Comparison of ENCODE assay signal across 9 mouse cellular contexts in the genomic region with DNA sequence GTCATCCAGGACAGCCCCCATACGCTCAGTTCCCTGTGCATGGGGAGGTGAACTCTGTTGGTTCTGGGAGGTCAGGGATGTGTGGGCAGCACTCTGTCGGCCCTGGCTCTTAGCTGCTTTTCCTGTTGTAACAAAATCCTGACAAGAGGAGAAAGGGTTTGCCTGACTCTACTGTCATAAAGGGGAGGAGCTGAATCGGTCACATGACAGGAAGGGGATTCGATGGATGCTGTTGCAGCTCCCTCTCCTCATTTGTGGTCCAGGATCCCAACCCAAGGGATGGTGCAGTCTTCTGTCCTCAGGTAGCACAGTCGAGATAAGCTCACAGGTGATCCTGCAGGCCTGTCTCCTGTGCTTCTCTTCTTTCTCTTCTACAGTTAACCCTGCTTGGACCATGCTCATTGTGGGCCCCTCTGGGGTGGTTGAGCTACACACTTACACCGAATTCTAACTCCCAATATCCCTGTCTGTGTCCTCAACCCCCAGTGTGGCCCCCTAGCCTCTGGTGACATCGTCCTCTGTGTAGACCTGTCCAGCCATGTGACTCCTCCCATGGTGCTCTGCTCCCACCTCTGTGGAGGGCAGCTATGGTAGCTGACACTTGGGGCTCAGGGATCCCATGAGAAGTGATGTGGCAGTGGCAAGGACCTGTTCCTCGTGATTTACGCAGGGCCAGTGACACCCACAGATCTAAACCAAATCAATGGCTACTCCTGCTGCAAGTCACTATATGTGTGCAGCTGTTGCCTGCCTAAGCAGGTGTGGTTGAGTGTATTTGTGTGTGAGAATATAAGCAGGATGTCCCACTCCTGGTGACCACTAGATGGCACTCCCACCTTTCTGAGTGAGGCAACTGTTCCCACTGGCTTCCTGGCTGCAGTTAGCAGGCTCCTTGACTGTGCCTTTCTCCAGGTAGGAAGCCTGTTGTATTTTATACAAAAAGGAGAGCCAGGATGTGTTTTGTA. TPM values are rescaled to one million over a fixed set of nuclear protein-coding genes. Genes with fewer than 3 reads are reported as not detected.
A peak's percentile ranks its signal among the peaks of the same experiment; 100 is the strongest.
DNase-seq lines count a peak whose midpoint lies in the region; ATAC-seq and TF ChIP-seq lines count a peak whose summit lies in the region.
"Had no signal": no experiment of that assay in that cellular context is flagged by ENCODE, and none has a peak within 500 bp of the region (broad histone marks: within the 10 kb centered on the region; RNA-seq: fewer than 3 reads in every experiment).

No protein-coding gene starts in this region.

- TF ChIP-seq POLR2A in cerebellum, adult 2 months (IDR thresholded peaks at IDR 0.05; ENCODE audit: borderline replicate concordance, insufficient read depth, low read length) = no peak

- H3K27me3 ChIP-seq in cerebellum, adult 2 months (ENCODE audit: control insufficient read depth, insufficient read depth, low read length) = no peaks in the 10 kb centered on the region
- H3K27me3 ChIP-seq in hindbrain, embryonic 15.5 days = no peaks in the 10 kb centered on the region
- H3K27me3 ChIP-seq: stomach, embryonic 15.5 days had no signal

- DNase-seq in R1 (ENCODE audit: low read depth, low spot score) = peak; percentile 81
- peak; percentile 83 to 84 for DNase-seq in cerebellum, adult 2 months
- DNase-seq in forelimb bud, embryonic 11.5 days (ENCODE audit: low read depth, low spot score) = peak; percentile 85
- peak; percentile 70 to 80 for DNase-seq in layer of hippocampus, postnatal 14 days (ENCODE audit: low spot score in 2 of 2)
- DNase-seq in lung, postnatal 10 days = peak; percentile 80
- DNase-seq in ovary, postnatal 36 days (ENCODE audit: low spot score) = peak; percentile 57
- DNase-seq in thymus, postnatal 36 days = peak; percentile 68

- no peak overlapping the region for H3K4me3 ChIP-seq in cerebellum, adult 2 months (replicated peaks; ENCODE audit: insufficient read depth, low read depth, low read length)
- no peak overlapping the region for H3K4me3 ChIP-seq in hindbrain, embryonic 15.5 days
- H3K4me3 ChIP-seq: stomach, embryonic 15.5 days had no signal

- peak; percentile 98 for TF ChIP-seq CTCF in cerebellum, adult 2 months (IDR thresholded peaks at IDR 0.05; ENCODE audit: borderline replicate concordance, insufficient read depth, low read depth, low read length)

- H3K9ac ChIP-seq in hindbrain, embryonic 15.5 days = no peak overlapping the region
- H3K9ac ChIP-seq: stomach, embryonic 15.5 days had no signal

- H3K4me2 ChIP-seq in hindbrain, embryonic 15.5 days = no peak overlapping the region
- H3K4me2 ChIP-seq: stomach, embryonic 15.5 days had no signal

- H3K27ac ChIP-seq in cerebellum, adult 2 months (ENCODE audit: insufficient read depth, low read length) = no peak overlapping the region
- no peak overlapping the region for H3K27ac ChIP-seq in hindbrain, embryonic 15.5 days (replicated peaks)
- H3K27ac ChIP-seq: stomach, embryonic 15.5 days had no signal

- peaks cover 42% of the 10 kb centered on the region for H3K36me3 ChIP-seq in hindbrain, embryonic 15.5 days

- no peaks in the 10 kb centered on the region for H3K9me3 ChIP-seq in hindbrain, embryonic 15.5 days
- H3K9me3 ChIP-seq: stomach, embryonic 15.5 days had no signal

- peak; percentile 71 for ATAC-seq in hindbrain, embryonic 15.5 days (ENCODE audit: low FRiP score, low read depth)

- peaks cover 29% of the 10 kb centered on the region for H3K4me1 ChIP-seq in cerebellum, adult 2 months (ENCODE audit: control insufficient read depth, insufficient read depth, low read length)
- peaks cover 28% of the 10 kb centered on the region for H3K4me1 ChIP-seq in hindbrain, embryonic 15.5 days (replicated peaks)
- H3K4me1 ChIP-seq: stomach, embryonic 15.5 days had no signal

- 68% methylated on average over 9 of the region's 9 CpGs for WGBS in cerebellum, adult 2 months
- WGBS in hindbrain, embryonic 15.5 days = 73% methylated on average over 9 of the region's 9 CpGs

RNA-seq across cellular contexts. Expression of gene Kdm4b, which starts 31.3 kb away (rescaled TPM):
- 45.8 and 50.9 TPM in 2 replicates for polyA plus RNA-seq in cerebellum, adult 2 months (2012; rRNA removed)
- 71.5 and 73.7 TPM in 2 replicates for polyA plus RNA-seq in hindbrain, embryonic 15.5 days (2015; fragmentation: Nextera tagmentation; extraction: Ambion mirVana)
- 10 to 100 TPM; 79.7 to 84.5 TPM for total RNA-seq in layer of hippocampus, postnatal 14 days (2021)

RNA-seq across cellular contexts. Expression of gene Uhrf1, which starts 54.1 kb away (rescaled TPM):
- 0.65 and 0.71 TPM in 2 replicates for polyA plus RNA-seq in cerebellum, adult 2 months (2012; rRNA removed)
- 29.7 and 31.9 TPM in 2 replicates for polyA plus RNA-seq in hindbrain, embryonic 15.5 days (2015; fragmentation: Nextera tagmentation; extraction: Ambion mirVana)
- total RNA-seq in layer of hippocampus, postnatal 14 days (2021) = 1 to 10 TPM; 2.4 to 5.0 TPM

RNA-seq across cellular contexts. Expression of gene Arrdc5, which starts 57.1 kb away (rescaled TPM):
- not detected in 2 replicates for polyA plus RNA-seq in cerebellum, adult 2 months (2012; rRNA removed)
- not detected in 2 replicates for polyA plus RNA-seq in hindbrain, embryonic 15.5 days (2015; fragmentation: Nextera tagmentation; extraction: Ambion mirVana)
- not detected for total RNA-seq in layer of hippocampus, postnatal 14 days (2021)
- polyA plus RNA-seq: stomach, embryonic 15.5 days had no signal

Comparison
In these comparisons a context has a peak if more than half of its experiments do, and no peak if none do; other contexts are left out.
1. RNA of gene Uhrf1, which starts 54.1 kb away (polyA plus RNA-seq): 29.7 to 31.9 TPM in hindbrain, embryonic 15.5 days; 0.65 to 0.71 TPM in cerebellum, adult 2 months; every median in the first group is over 10 times any median in the second.
2. Peak in every context shown above with its lines, with median percentiles within 50 percentile points of each other: DNase-seq.